Mouse (Mus musculus): ENCODE measurements around the gene Auts2. TPM values are rescaled to one million over a fixed set of nuclear protein-coding genes. Genes with fewer than 3 reads are reported as not detected.

Auts2 gene
- polyA plus RNA-seq, 1 experiment from 2014 or later: 53.4 TPM

DNA sequence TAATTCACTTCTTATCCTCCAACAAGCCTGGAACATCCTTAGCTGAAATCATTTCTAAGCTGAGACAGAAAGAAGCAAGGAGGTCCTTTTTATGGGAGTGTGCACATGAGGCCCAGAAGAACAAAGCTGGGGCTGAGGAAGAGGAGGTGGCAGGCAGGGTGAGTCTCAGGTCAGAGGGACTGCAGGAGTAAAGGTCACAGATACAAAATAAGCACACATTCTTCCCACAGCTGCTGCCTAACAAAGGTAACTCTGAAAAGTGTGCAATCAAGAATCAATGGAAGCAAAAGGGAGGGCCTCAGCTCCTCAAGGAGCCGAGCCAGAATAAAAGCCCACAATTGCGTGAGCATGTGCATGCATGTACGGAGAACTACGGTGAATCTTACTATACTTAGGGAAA lies 51.6 kb downstream of the Auts2 start:
- no peak overlapping the region for H3K4me2 ChIP-seq (ENCODE audit: low read depth, severe bottlenecking)
- DNase-seq (ENCODE audit: low spot score) (no peak), ATAC-seq (ENCODE audit: insufficient number of reproducible peaks, low FRiP score, low TSS enrichment, low read depth) (no peak)
- 71% methylated on average over 4 of the region's 4 CpGs for WGBS
- no peak overlapping the region for H3K27ac ChIP-seq (replicated peaks; ENCODE audit: low read depth, low read length)
- H3K9ac ChIP-seq (ENCODE audit: low read length): no peak overlapping the region
- no peak overlapping the region for H3K4me3 ChIP-seq (ENCODE audit: low read depth, low read length)
- no peaks in the 10 kb centered on the region for H3K9me3 ChIP-seq (ENCODE audit: control insufficient read depth, low read length)
- peaks cover 13% of the 10 kb centered on the region for H3K4me1 ChIP-seq (ENCODE audit: control insufficient read depth, insufficient read depth, low read length)
- no peaks in the 10 kb centered on the region for H3K36me3 ChIP-seq (ENCODE audit: control insufficient read depth, insufficient read depth, low read length)
- H3K27me3 ChIP-seq (ENCODE audit: control insufficient read depth, insufficient read depth, low read length): no peaks in the 10 kb centered on the region

DNA sequence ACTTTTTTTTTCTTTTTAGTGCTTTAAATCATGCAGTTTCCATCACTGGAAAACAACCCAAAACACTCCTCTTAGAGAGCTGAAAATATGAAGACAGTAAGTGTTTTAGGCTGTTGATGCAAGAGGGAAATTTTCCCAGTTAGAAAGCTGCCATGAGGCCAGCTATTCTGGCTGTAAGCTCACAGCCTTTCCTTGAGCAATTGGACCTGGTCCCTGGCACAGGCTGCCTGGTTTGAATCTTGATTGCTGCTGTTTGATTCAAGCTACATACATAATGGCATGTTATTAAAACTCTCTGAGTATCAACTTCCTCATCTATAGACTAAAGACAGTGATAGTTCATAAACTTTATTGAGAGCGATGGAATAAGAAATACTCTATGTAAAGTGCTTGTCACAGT lies 52.8 kb downstream of the Auts2 start:
- peaks cover 13% of the 10 kb centered on the region for H3K4me1 ChIP-seq (ENCODE audit: control insufficient read depth, insufficient read depth, low read length)
- H3K9me3 ChIP-seq (ENCODE audit: control insufficient read depth, low read length): no peaks in the 10 kb centered on the region
- H3K4me3 ChIP-seq (ENCODE audit: low read depth, low read length): no peak overlapping the region
- no peaks in the 10 kb centered on the region for H3K27me3 ChIP-seq (ENCODE audit: control insufficient read depth, insufficient read depth, low read length)
- DNase-seq (ENCODE audit: low spot score) (no peak), ATAC-seq (ENCODE audit: insufficient number of reproducible peaks, low FRiP score, low TSS enrichment, low read depth) (no peak)
- WGBS: 95% methylated on average over 1 of the region's 1 CpGs
- H3K9ac ChIP-seq (ENCODE audit: low read length): no peak overlapping the region
- H3K36me3 ChIP-seq (ENCODE audit: control insufficient read depth, insufficient read depth, low read length): no peaks in the 10 kb centered on the region
- no peak overlapping the region for H3K4me2 ChIP-seq (ENCODE audit: low read depth, severe bottlenecking)
- no peak overlapping the region for H3K27ac ChIP-seq (replicated peaks; ENCODE audit: low read depth, low read length)

DNA sequence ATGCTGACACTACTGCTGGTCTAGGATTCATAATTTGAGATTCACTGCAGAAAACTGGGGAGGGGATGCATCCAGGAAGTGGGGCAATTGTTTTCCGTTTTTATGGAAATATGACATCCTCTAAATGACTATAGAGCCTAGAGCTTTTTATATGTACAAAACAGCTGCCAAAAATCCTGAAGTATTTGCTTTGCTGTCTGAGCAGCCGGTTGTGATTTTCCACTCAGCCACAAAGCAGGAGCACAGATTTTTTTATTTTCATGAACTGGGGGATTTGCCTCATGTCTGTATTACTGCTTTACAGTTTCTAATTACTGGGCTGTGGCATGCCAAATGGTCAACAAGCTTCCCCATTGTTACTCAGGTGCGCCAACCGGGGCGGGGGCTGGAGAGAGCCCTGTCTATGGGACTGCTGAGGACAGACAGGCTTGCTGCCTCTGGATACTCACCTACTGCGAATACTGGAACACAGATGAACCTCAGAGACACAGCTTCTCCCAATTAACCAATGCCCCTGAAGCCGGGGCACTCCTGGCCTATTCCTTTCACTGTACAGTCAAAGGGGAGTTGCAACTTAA lies 53.3 kb downstream of the Auts2 start:
- no peak for ATAC-seq (ENCODE audit: insufficient number of reproducible peaks, low FRiP score, low TSS enrichment, low read depth)
- 73% methylated on average over 7 of the region's 7 CpGs for WGBS
- no peaks in the 10 kb centered on the region for H3K27me3 ChIP-seq (ENCODE audit: control insufficient read depth, insufficient read depth, low read length)
- no peak overlapping the region for H3K4me2 ChIP-seq (ENCODE audit: low read depth, severe bottlenecking)
- H3K4me3 ChIP-seq (ENCODE audit: low read depth, low read length): no peak overlapping the region
- H3K36me3 ChIP-seq (ENCODE audit: control insufficient read depth, insufficient read depth, low read length): no peaks in the 10 kb centered on the region
- H3K9me3 ChIP-seq (ENCODE audit: control insufficient read depth, low read length): no peaks in the 10 kb centered on the region
- H3K9ac ChIP-seq (ENCODE audit: low read length): no peak overlapping the region
- no peak for DNase-seq (ENCODE audit: low spot score)
- peaks cover 13% of the 10 kb centered on the region for H3K4me1 ChIP-seq (ENCODE audit: control insufficient read depth, insufficient read depth, low read length)
- no peak overlapping the region for H3K27ac ChIP-seq (replicated peaks; ENCODE audit: low read depth, low read length)

DNA sequence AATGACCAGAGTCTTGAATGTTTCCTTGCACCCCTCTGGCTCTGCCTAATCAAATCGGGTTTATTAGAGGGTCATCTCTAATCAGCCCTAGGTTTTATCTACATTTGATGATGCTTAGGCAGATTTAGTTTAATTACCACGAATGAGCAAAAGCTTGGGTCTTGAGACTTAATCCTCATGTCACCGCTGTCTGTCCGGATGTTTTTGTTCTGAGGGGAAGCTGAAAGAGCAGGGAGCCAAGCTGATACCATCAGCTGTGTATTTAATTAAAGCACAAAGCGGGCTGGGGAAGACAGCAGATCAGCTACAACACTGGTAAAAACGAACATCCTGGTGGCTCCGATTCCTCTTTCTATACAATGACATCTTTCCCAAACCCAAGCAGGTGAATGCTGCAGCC lies 56.3 kb downstream of the Auts2 start:
- Histone ChIP-seq H3K27ac (replicated peaks; ENCODE audit: low read depth, low read length) (no peak overlapping the region), H3K9ac (ENCODE audit: low read length) (no peak overlapping the region), H3K27me3 (ENCODE audit: control insufficient read depth, insufficient read depth, low read length) (no peaks in the 10 kb centered on the region), H3K36me3 (ENCODE audit: control insufficient read depth, insufficient read depth, low read length) (no peaks in the 10 kb centered on the region), H3K4me3 (ENCODE audit: low read depth, low read length) (no peak overlapping the region), H3K4me1 (ENCODE audit: control insufficient read depth, insufficient read depth, low read length) (peaks cover 15% of the 10 kb centered on the region), H3K4me2 (ENCODE audit: low read depth, severe bottlenecking) (no peak overlapping the region), H3K9me3 (ENCODE audit: control insufficient read depth, low read length) (no peaks in the 10 kb centered on the region)
- 69% methylated on average over 7 of the region's 7 CpGs for WGBS
- DNase-seq (ENCODE audit: low spot score) (no peak), ATAC-seq (ENCODE audit: insufficient number of reproducible peaks, low FRiP score, low TSS enrichment, low read depth) (no peak)

DNA sequence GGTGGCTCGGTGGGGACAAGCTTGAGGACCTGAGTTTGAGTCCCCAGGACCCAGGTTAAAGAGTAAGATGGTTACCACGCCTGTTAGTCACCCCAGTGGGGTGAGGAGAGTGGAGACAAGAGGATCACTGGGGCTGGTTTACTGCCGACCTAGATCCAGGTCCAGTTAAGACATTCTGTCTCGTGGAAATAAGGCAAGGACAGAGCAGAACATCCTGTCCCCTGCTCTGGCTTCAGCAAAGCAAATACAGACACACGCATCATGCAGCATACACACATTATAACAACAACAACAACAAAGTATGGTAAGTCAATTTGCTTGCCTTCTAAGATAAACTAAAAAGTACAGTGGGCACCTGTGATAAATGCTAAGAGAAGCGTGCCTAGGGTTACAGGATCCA lies 57.1 kb downstream of the Auts2 start:
- no peak for ATAC-seq (ENCODE audit: insufficient number of reproducible peaks, low FRiP score, low TSS enrichment, low read depth)
- WGBS: 86% methylated on average over 6 of the region's 6 CpGs
- no peak overlapping the region for H3K4me2 ChIP-seq (ENCODE audit: low read depth, severe bottlenecking)
- H3K4me1 ChIP-seq (ENCODE audit: control insufficient read depth, insufficient read depth, low read length): peaks cover 12% of the 10 kb centered on the region
- no peaks in the 10 kb centered on the region for H3K9me3 ChIP-seq (ENCODE audit: control insufficient read depth, low read length)
- H3K36me3 ChIP-seq (ENCODE audit: control insufficient read depth, insufficient read depth, low read length): no peaks in the 10 kb centered on the region
- H3K27ac ChIP-seq (replicated peaks; ENCODE audit: low read depth, low read length): no peak overlapping the region
- DNase-seq (ENCODE audit: low spot score): no peak
- H3K4me3 ChIP-seq (ENCODE audit: low read depth, low read length): no peak overlapping the region
- no peaks in the 10 kb centered on the region for H3K27me3 ChIP-seq (ENCODE audit: control insufficient read depth, insufficient read depth, low read length)
- H3K9ac ChIP-seq (ENCODE audit: low read length): no peak overlapping the region

DNA sequence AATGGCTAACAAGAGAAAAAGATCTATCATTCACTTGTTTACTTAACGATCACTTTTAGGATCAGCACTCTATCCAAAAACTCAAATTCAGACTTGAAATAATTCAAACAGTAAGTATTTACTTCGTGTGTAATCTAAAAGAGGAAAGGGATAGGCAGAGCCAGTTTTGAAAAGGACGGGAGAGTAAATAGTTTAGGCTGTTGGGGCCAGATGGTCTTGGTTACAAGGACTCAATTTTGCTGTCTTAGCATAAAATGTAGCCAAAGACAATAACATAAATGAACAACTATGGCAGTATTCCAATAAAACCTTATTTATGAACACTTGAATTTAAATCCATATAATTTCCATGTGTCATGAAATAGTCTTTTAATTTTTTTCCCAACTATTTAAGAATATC lies 57.7 kb downstream of the Auts2 start:
- 71% methylated on average over 3 of the region's 3 CpGs for WGBS
- Histone ChIP-seq H3K4me1 (ENCODE audit: control insufficient read depth, insufficient read depth, low read length) (peaks cover 12% of the 10 kb centered on the region), H3K9me3 (ENCODE audit: control insufficient read depth, low read length) (no peaks in the 10 kb centered on the region), H3K27ac (replicated peaks; ENCODE audit: low read depth, low read length) (no peak overlapping the region), H3K4me2 (ENCODE audit: low read depth, severe bottlenecking) (no peak overlapping the region), H3K9ac (ENCODE audit: low read length) (no peak overlapping the region), H3K36me3 (ENCODE audit: control insufficient read depth, insufficient read depth, low read length) (no peaks in the 10 kb centered on the region), H3K27me3 (ENCODE audit: control insufficient read depth, insufficient read depth, low read length) (no peaks in the 10 kb centered on the region), H3K4me3 (ENCODE audit: low read depth, low read length) (no peak overlapping the region)
- DNase-seq (ENCODE audit: low spot score): no peak
- ATAC-seq (ENCODE audit: insufficient number of reproducible peaks, low FRiP score, low TSS enrichment, low read depth): no peak

- no peaks in the 10 kb centered on the region for H3K9me3 ChIP-seq (ENCODE audit: control insufficient read depth, low read length)
- no peak for ATAC-seq (ENCODE audit: insufficient number of reproducible peaks, low FRiP score, low TSS enrichment, low read depth)
- H3K27me3 ChIP-seq (ENCODE audit: control insufficient read depth, insufficient read depth, low read length): no peaks in the 10 kb centered on the region
- no peak overlapping the region for H3K27ac ChIP-seq (replicated peaks; ENCODE audit: low read depth, low read length)
- WGBS: 41% methylated on average over 3 of the region's 3 CpGs
- H3K4me2 ChIP-seq (ENCODE audit: low read depth, severe bottlenecking): no peak overlapping the region
- H3K4me1 ChIP-seq (ENCODE audit: control insufficient read depth, insufficient read depth, low read length): peaks cover 10% of the 10 kb centered on the region
- no peak for DNase-seq (ENCODE audit: low spot score)
- H3K36me3 ChIP-seq (ENCODE audit: control insufficient read depth, insufficient read depth, low read length): no peaks in the 10 kb centered on the region
- H3K4me3 ChIP-seq (ENCODE audit: low read depth, low read length): no peak overlapping the region
- no peak overlapping the region for H3K9ac ChIP-seq (ENCODE audit: low read length)
Measured at GRCm38 (mm10) chr5:132481476-132481875, 61.7 kb downstream of the Auts2 start.

- no peaks in the 10 kb centered on the region for H3K27me3 ChIP-seq (ENCODE audit: control insufficient read depth, insufficient read depth, low read length)
- 78% methylated on average over 6 of the region's 6 CpGs for WGBS
Measured at GRCm38 (mm10) chr5:132480461-132480860, 62.7 kb downstream of the Auts2 start.

DNA sequence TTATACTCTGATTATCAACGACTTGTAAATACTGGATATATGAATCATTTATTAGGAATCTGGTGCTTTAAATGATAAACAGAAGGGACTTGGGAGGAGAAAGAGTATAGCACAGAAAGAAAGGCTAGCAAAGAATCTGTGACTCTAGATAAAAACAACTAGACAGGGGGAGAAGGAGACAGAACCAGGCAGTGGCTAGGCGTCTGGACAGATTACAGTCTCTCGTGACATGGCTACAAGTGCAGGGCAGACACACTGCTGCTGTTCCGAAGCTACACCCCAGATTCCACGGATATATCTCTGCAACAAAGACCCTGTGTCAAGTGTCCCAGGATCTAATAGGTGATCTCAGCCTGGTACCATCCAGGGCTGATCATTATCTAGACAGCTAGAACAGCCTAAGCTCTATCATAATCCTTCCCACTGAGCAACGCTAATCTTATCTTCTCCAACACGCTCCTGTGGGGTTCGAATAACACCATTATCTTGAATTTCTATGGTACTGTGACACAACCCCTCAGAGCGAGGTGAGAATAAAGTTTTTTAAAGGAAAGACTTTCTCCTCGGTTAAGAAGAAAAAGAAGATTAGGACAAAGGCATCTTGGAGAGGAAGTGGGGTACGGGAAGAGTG lies 63.8 kb downstream of the Auts2 start:
- no peaks in the 10 kb centered on the region for H3K27me3 ChIP-seq (ENCODE audit: control insufficient read depth, insufficient read depth, low read length)
- DNase-seq (ENCODE audit: low spot score): no peak
- H3K36me3 ChIP-seq (ENCODE audit: control insufficient read depth, insufficient read depth, low read length): no peaks in the 10 kb centered on the region
- H3K9ac ChIP-seq (ENCODE audit: low read length): no peak overlapping the region
- H3K4me2 ChIP-seq (ENCODE audit: low read depth, severe bottlenecking): no peak overlapping the region
- 75% methylated on average over 11 of the region's 11 CpGs for WGBS
- H3K4me1 ChIP-seq (ENCODE audit: control insufficient read depth, insufficient read depth, low read length): peaks cover 10% of the 10 kb centered on the region
- ATAC-seq (ENCODE audit: insufficient number of reproducible peaks, low FRiP score, low TSS enrichment, low read depth): no peak
- no peak overlapping the region; the same call in 1 of the 2 replicates for H3K27ac ChIP-seq (replicated peaks; ENCODE audit: low read depth, low read length)
- H3K4me3 ChIP-seq (ENCODE audit: low read depth, low read length): no peak overlapping the region
- H3K9me3 ChIP-seq (ENCODE audit: control insufficient read depth, low read length): no peaks in the 10 kb centered on the region

More at GRCm38 (mm10) chr5:132480461-132480860, 62.7 kb downstream of the Auts2 start:
- no peak overlapping the region for H3K4me2 ChIP-seq (ENCODE audit: low read depth, severe bottlenecking)
- H3K27ac ChIP-seq (replicated peaks; ENCODE audit: low read depth, low read length): no peak overlapping the region
- H3K9me3 ChIP-seq (ENCODE audit: control insufficient read depth, low read length): no peaks in the 10 kb centered on the region
- no peak overlapping the region for H3K9ac ChIP-seq (ENCODE audit: low read length)
- H3K4me3 ChIP-seq (ENCODE audit: low read depth, low read length): no peak overlapping the region
- ATAC-seq (ENCODE audit: insufficient number of reproducible peaks, low FRiP score, low TSS enrichment, low read depth) (no peak), DNase-seq (ENCODE audit: low spot score) (no peak)
- H3K36me3 ChIP-seq (ENCODE audit: control insufficient read depth, insufficient read depth, low read length): no peaks in the 10 kb centered on the region
- H3K4me1 ChIP-seq (ENCODE audit: control insufficient read depth, insufficient read depth, low read length): peaks cover 10% of the 10 kb centered on the region

Measured in limb, embryonic 11.5 days (tissue).